Mouse (Mus musculus) embryonic fibroblast, embryonic 13.5 days (primary cell): ENCODE results near the gene Selenop.

ENCODE experiments used
- CTCF ChIP-seq: IDR thresholded peaks from 2 replicates; pipeline ENCODE4 v1.5.1; 2011; ENCODE audit warnings: mild to moderate bottlenecking, control low read depth, low read length, moderate library complexity, borderline replicate concordance; ENCODE audit not compliant: insufficient read depth
- POLR2A ChIP-seq: IDR thresholded peaks from 2 replicates; pipeline ENCODE4 v1.6.1; 2011; ENCODE audit warnings: low read depth, mild to moderate bottlenecking, control low read depth, low read length, moderate library complexity

GRCm38 (mm10) chr15:3226573-3226972 is 41.8 kb upstream of the Selenop start:
- TF ChIP-seq POLR2A (no peak), CTCF (no peak)
